Mouse (Mus musculus) cerebellum, postnatal 4 days (tissue): ENCODE measurements around the gene Traf3ip3.

Source experiments
- DNase-seq, 2 experiments: peaks; one replicate each; pipeline ENCODE4 v3.0.0; 2022; ENCODE audit warnings: low spot score in 2 of 2, mixed read lengths in 1 of 2

Traf3ip3 gene

GRCm38 (mm10) chr1:193160317-193161032 is 41.0 kb downstream of the Traf3ip3 start:
- DNase-seq = no peak

GRCm38 (mm10) chr1:193159613-193160012 is 41.9 kb downstream of the Traf3ip3 start:
- no peak for DNase-seq

- DNase-seq = no peak
These were observed 42.3 kb downstream of the Traf3ip3 start for GRCm38 (mm10) chr1:193159163-193159562.

GRCm38 (mm10) chr1:193157111-193157492 is 44.4 kb downstream of the Traf3ip3 start:
- no peak for DNase-seq

GRCm38 (mm10) chr1:193156316-193157110 is 45.0 kb downstream of the Traf3ip3 start:
- no peak for DNase-seq

- no peak for DNase-seq
These were observed 47.9 kb downstream of the Traf3ip3 start for GRCm38 (mm10) chr1:193153561-193153960.

GRCm38 (mm10) chr1:193152872-193153271 is 48.6 kb downstream of the Traf3ip3 start, which contains the start of gene Irf6:
Gene Irf6 (plus strand): TSS chr1:193153111.
- no peak for DNase-seq

GRCm38 (mm10) chr1:193151134-193151533 is 50.4 kb downstream of the Traf3ip3 start:
- DNase-seq = no peak

GRCm38 (mm10) chr1:193149231-193149630 is 52.3 kb downstream of the Traf3ip3 start:
- no peak for DNase-seq

GRCm38 (mm10) chr1:193146416-193146815 is 55.1 kb downstream of the Traf3ip3 start:
- DNase-seq = no peak

GRCm38 (mm10) chr1:193145101-193145500 is 56.4 kb downstream of the Traf3ip3 start:
- no peak for DNase-seq

GRCm38 (mm10) chr1:193144516-193144915 is 57.0 kb downstream of the Traf3ip3 start:
- no peak for DNase-seq

- DNase-seq = no peak
These were observed 58.9 kb downstream of the Traf3ip3 start for GRCm38 (mm10) chr1:193142517-193143062.

GRCm38 (mm10) chr1:193141118-193141517 is 60.4 kb downstream of the Traf3ip3 start:
- no peak for DNase-seq

GRCm38 (mm10) chr1:193138669-193139068 is 62.8 kb downstream of the Traf3ip3 start:
- no peak for DNase-seq

- DNase-seq = no peak
These were observed 63.4 kb downstream of the Traf3ip3 start for GRCm38 (mm10) chr1:193138087-193138486.

GRCm38 (mm10) chr1:193133726-193134125 is 67.8 kb downstream of the Traf3ip3 start:
- no peak for DNase-seq

GRCm38 (mm10) chr1:193132385-193132784 is 69.1 kb downstream of the Traf3ip3 start:
- no peak for DNase-seq

- no peak for DNase-seq
These were observed 70.1 kb downstream of the Traf3ip3 start for GRCm38 (mm10) chr1:193131311-193131948.

- no peak for DNase-seq
These were observed 70.7 kb downstream of the Traf3ip3 start for GRCm38 (mm10) chr1:193130839-193131238.

- peak in 1 of 2 experiments; percentile 8 for DNase-seq
These were observed 71.1 kb downstream of the Traf3ip3 start for GRCm38 (mm10) chr1:193130456-193130825.

GRCm38 (mm10) chr1:193129786-193130455 is 71.6 kb downstream of the Traf3ip3 start, which contains the start of gene Diexf:
Gene Diexf (minus strand): TSS chr1:193130272.
- DNase-seq = peak; percentile 98 to 99
